Mouse (Mus musculus) embryonic facial prominence, embryonic 13.5 days (tissue): Measurements from ENCODE around the gene Wrap73. TPM values are rescaled to one million over a fixed set of nuclear protein-coding genes. Genes with fewer than 3 reads are reported as not detected.

ENCODE experiments used
- polyA plus RNA-seq: library from polyadenylated mRNA; unstranded; fragments of >200 nt; fragmentation: Nextera tagmentation; extraction: Ambion mirVana; gene quantifications from 2 replicates; pipeline ENCODE4 v1.2.1, GENCODE M21; 2015

Gene Wrap73
- polyA plus RNA-seq, 1 experiment from 2014 or later = 44.9 TPM

Other genes starting within 250 kb of the Wrap73 start
- 76.2 and 82.0 TPM in 2 replicates for gene A430005L14Rik, start 185.1 kb upstream of the Wrap73 start, polyA plus RNA-seq
- 15.4 and 18.1 TPM in 2 replicates for gene Dffb, start 167.2 kb upstream of the Wrap73 start, polyA plus RNA-seq
- gene Cep104, start 167.2 kb upstream of the Wrap73 start, polyA plus RNA-seq = 17.2 and 17.9 TPM in 2 replicates
- 20.1 and 21.4 TPM in 2 replicates for gene Lrrc47, start 130.6 kb upstream of the Wrap73 start, polyA plus RNA-seq
- 12.5 and 16.8 TPM in 2 replicates for gene Smim1, start 116.1 kb upstream of the Wrap73 start, polyA plus RNA-seq
- gene Ccdc27, start 99.7 kb upstream of the Wrap73 start, polyA plus RNA-seq = not detected in 2 replicates
- gene Trp73, start 2.2 kb upstream of the Wrap73 start, polyA plus RNA-seq = 4.5 and 5.7 TPM in 2 replicates
- gene Tprgl, start 18.3 kb downstream of the Wrap73 start, polyA plus RNA-seq = 129 and 140 TPM in 2 replicates
- 99.7 and 104 TPM in 2 replicates for gene Megf6, start 28.4 kb downstream of the Wrap73 start, polyA plus RNA-seq
- 5.9 and 7.7 TPM in 2 replicates for gene Arhgef16, start 159.3 kb downstream of the Wrap73 start, polyA plus RNA-seq
- gene B230104I21Rik, start 193.8 kb downstream of the Wrap73 start, polyA plus RNA-seq = not detected in 2 replicates